Mouse (Mus musculus) forebrain, embryonic 16.5 days (tissue): ENCODE measurements around the gene Zer1. TPM values are rescaled to one million over a fixed set of nuclear protein-coding genes. Genes with fewer than 3 reads are reported as not detected.

ENCODE experiments used
- ATAC-seq: fragments of 200-750 bp; cut with Nextera tagmentation; 2 replicates; pipeline ENCODE4 v1.8.0; 2017; ENCODE audit warnings: mild to moderate bottlenecking, moderate library complexity
- H3K27ac ChIP-seq: fragments of 300-500 bp; sonication (generic); 2 replicates; pipeline ENCODE4 v1.5.1; 2014; ENCODE audit warnings: low read length, control low read depth
- H3K27me3 ChIP-seq: fragments of 300-500 bp; sonication (generic); replicated peaks from 2 replicates; pipeline ENCODE4 v1.6.1; 2014; ENCODE audit warnings: low read length; ENCODE audit not compliant: control insufficient read depth, insufficient read depth
- H3K36me3 ChIP-seq: fragments of 300-500 bp; sonication (generic); 2 replicates; pipeline ENCODE4 v1.6.1; 2014; ENCODE audit not compliant: control insufficient read depth, insufficient read depth
- H3K4me1 ChIP-seq: fragments of 300-500 bp; sonication (generic); replicated peaks from 2 replicates; pipeline ENCODE4 v1.6.1; 2014; ENCODE audit warnings: low read length; ENCODE audit not compliant: control insufficient read depth, insufficient read depth
- H3K4me2 ChIP-seq: fragments of 300-500 bp; sonication (generic); 2 replicates; pipeline ENCODE4 v1.6.1; 2014; ENCODE audit warnings: mild to moderate bottlenecking, low read length, control low read depth
- H3K4me3 ChIP-seq: fragments of 300-500 bp; sonication (generic); replicated peaks from 2 replicates; pipeline ENCODE4 v1.5.1; 2014; ENCODE audit warnings: mild to moderate bottlenecking, low read length, control low read depth
- H3K9ac ChIP-seq: fragments of 300-500 bp; sonication (generic); replicated peaks from 2 replicates; pipeline ENCODE4 v1.6.1; 2014; ENCODE audit warnings: low read depth, low read length, control low read depth
- H3K9me3 ChIP-seq: fragments of 300-500 bp; sonication (generic); 2 replicates; pipeline ENCODE4 v1.6.1; 2016; ENCODE audit warnings: low read length; ENCODE audit not compliant: control insufficient read depth
- WGBS: fragments of 180-500 bp; shearing (Covaris S2); extraction: QIAGEN DNeasy Blood & Tissue Kit; methylation state at CpG from one replicate; pipeline ENCODE4 v1.1.7; 2014; 5-methylcytosine and 5-hydroxymethylcytosine counted together
- polyA plus RNA-seq: library from polyadenylated mRNA; unstranded; fragments of >200 nt; fragmentation: Nextera tagmentation; extraction: Ambion mirVana; gene quantifications from 2 replicates; pipeline ENCODE4 v1.2.1, GENCODE M21; 2015

The Zer1 gene
- polyA plus RNA-seq, 1 experiment from 2014 or later: 16.5 TPM

DNA sequence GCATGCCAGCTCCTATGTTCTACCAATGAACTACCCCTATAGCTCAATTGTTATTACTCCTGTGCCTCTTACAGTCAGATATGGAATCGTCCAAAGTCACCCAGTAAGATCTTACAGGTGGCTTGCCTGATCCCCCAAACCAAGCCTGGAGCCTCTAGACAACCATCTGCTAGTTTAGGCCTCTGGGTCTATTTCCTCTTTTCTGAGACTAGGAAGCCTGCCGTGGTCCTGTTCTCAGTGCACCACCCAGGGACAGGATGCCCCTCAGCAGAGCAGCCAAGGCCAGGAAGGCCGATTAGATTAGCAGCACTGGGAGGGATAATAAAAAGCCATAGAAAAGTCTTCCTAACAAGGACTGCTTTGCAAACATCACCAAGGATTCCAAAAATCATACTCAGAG, 74.6 kb downstream of the Zer1 start:
- H3K4me3 ChIP-seq: no peak overlapping the region
- 91% methylated on average over 3 of the region's 3 CpGs for WGBS
- H3K36me3 ChIP-seq: no peaks in the 10 kb centered on the region
- no peak overlapping the region for H3K27ac ChIP-seq
- peaks cover 9% of the 10 kb centered on the region for H3K4me1 ChIP-seq
- no peaks in the 10 kb centered on the region for H3K9me3 ChIP-seq
- no peak overlapping the region for H3K9ac ChIP-seq
- ATAC-seq: no peak
- H3K4me2 ChIP-seq: no peak overlapping the region
- no peaks in the 10 kb centered on the region for H3K27me3 ChIP-seq

- peak within 1 kb of the TSS; percentile 82 for H3K4me3 ChIP-seq
- under 1% methylated on average over 54 of the region's 54 CpGs for WGBS
- ATAC-seq: peak; percentile 96
These were observed 75.5 kb downstream of the Zer1 start, which contains the start of gene Wdr34 for GRCm38 (mm10) chr2:30048699-30049388. Gene Wdr34, minus strand, starts transcription at chr2:30048881.

GRCm38 (mm10) chr2:30048101-30048501, 76.3 kb downstream of the Zer1 start:
- no peaks in the 10 kb centered on the region for H3K36me3 ChIP-seq
- 54% methylated on average over 11 of the region's 11 CpGs for WGBS
- peak overlapping the region; percentile 69 for H3K4me2 ChIP-seq

More at GRCm38 (mm10) chr2:30048699-30049388, 75.5 kb downstream of the Zer1 start, which contains the start of gene Wdr34:
- Histone ChIP-seq H3K27ac (peak within 1 kb of the TSS; percentile 98), H3K36me3 (no peaks in the 10 kb centered on the region), H3K9me3 (no peaks in the 10 kb centered on the region), H3K4me2 (peak within 1 kb of the TSS; percentile 69), H3K27me3 (no peaks in the 10 kb centered on the region), H3K4me1 (peaks cover 9% of the 10 kb centered on the region), H3K9ac (peak within 1 kb of the TSS; percentile 79)

More at GRCm38 (mm10) chr2:30048101-30048501, 76.3 kb downstream of the Zer1 start:
- H3K4me1 ChIP-seq: peaks cover 9% of the 10 kb centered on the region
- H3K27me3 ChIP-seq: no peaks in the 10 kb centered on the region
- H3K9ac ChIP-seq: peak overlapping the region; percentile 79
- H3K9me3 ChIP-seq: no peaks in the 10 kb centered on the region
- peak overlapping the region; percentile 98 for H3K27ac ChIP-seq
- no peak; the same call in 1 of the 2 replicates for ATAC-seq
- peak overlapping the region; percentile 82 for H3K4me3 ChIP-seq

Other genes with a start within 250 kb of the Zer1 start
- 61.4 and 73.7 TPM in 2 replicates for gene Odf2, start 235.4 kb downstream of the Zer1 start, polyA plus RNA-seq
- 98.6 and 101 TPM in 2 replicates for gene Gle1, start 189.2 kb downstream of the Zer1 start, polyA plus RNA-seq
- 243 and 294 TPM in 2 replicates for gene Sptan1, start 159.0 kb downstream of the Zer1 start, polyA plus RNA-seq
- gene Wdr34, start 75.7 kb downstream of the Zer1 start, polyA plus RNA-seq: 70.2 and 83.3 TPM in 2 replicates
- 407 and 435 TPM in 2 replicates for gene Set, start 67.2 kb downstream of the Zer1 start, polyA plus RNA-seq
- 2.6 and 3.4 TPM in 2 replicates for gene Pkn3, start 46.9 kb downstream of the Zer1 start, polyA plus RNA-seq
- gene Zdhhc12, start 30.9 kb downstream of the Zer1 start, polyA plus RNA-seq: 17.8 and 19.0 TPM in 2 replicates
- 10.5 and 12.7 TPM in 2 replicates for gene Tbc1d13, start 9.2 kb upstream of the Zer1 start, polyA plus RNA-seq
- gene Endog, start 46.9 kb upstream of the Zer1 start, polyA plus RNA-seq: 10.7 and 13.3 TPM in 2 replicates
- gene Spout1, start 53.9 kb upstream of the Zer1 start, polyA plus RNA-seq: 63.8 and 65.9 TPM in 2 replicates
- 15.4 and 16.3 TPM in 2 replicates for gene Kyat1, start 81.3 kb upstream of the Zer1 start, polyA plus RNA-seq
- gene Lrrc8a, start 113.1 kb upstream of the Zer1 start, polyA plus RNA-seq: 58.9 and 59.7 TPM in 2 replicates
- 0.46 and 0.58 TPM in 2 replicates for gene Gm28035, start 116.0 kb upstream of the Zer1 start, polyA plus RNA-seq
- 9.4 and 9.5 TPM in 2 replicates for gene Phyhd1, start 141.6 kb upstream of the Zer1 start, polyA plus RNA-seq
- gene Gm28038, start 156.5 kb upstream of the Zer1 start, polyA plus RNA-seq: not detected in 2 replicates
- gene Dolk, start 161.7 kb upstream of the Zer1 start, polyA plus RNA-seq: 30.2 and 35.9 TPM in 2 replicates
- 25.3 and 26.2 TPM in 2 replicates for gene Nup188, start 161.8 kb upstream of the Zer1 start, polyA plus RNA-seq
- gene Sh3glb2, start 234.8 kb upstream of the Zer1 start, polyA plus RNA-seq: 159 and 203 TPM in 2 replicates
- 29.7 and 35.6 TPM in 2 replicates for gene Miga2, start 239.6 kb upstream of the Zer1 start, polyA plus RNA-seq